Comparison of ENCODE assay signal across 36 mouse cellular contexts in the genomic region with DNA sequence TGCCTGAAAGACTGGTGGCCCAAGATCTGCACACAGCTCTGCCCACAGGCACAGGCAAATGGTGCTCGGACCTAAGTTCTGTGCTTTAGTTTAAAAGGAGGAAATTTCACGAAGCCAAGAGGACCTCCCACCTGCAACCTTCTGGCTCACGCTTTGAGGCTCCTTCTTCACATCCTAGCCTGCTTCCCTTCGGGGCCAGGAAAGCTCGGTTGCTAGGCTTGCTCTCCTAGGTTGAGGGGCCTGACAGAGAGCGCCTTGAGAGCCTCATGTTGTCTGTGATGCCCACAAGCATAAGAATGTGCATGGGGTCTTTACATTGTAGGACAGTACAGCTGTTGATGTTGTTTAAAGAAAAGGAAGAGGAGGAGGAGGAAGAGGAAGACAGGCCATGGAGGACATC.
"Had no signal": no experiment of that assay in that cellular context is flagged by ENCODE, and none has a peak within 500 bp of the region (broad histone marks: within the 10 kb centered on the region; RNA-seq: fewer than 3 reads in every experiment).

No protein-coding gene starts in this region.

- H3K4me2 ChIP-seq: heart, embryonic 11.5 days; heart, embryonic 12.5 days; heart, embryonic 13.5 days; heart, embryonic 15.5 days; hindbrain, embryonic 12.5 days; hindbrain, embryonic 13.5 days; hindbrain, embryonic 14.5 days; hindbrain, embryonic 15.5 days; intestine, embryonic 15.5 days; kidney, embryonic 15.5 days had no signal

- DNase-seq: heart, adult 2 months; heart, postnatal 10 days; heart, postnatal 14 days; heart, postnatal 36 days; heart, postnatal 4 days; kidney, adult 11 months; kidney, adult 18-20 months; kidney, adult 2 months; kidney, adult 8-10 months; kidney, adult 9 months; kidney, postnatal 10 days; kidney, postnatal 14 days; kidney, postnatal 25 days; kidney, postnatal 36 days; kidney, postnatal 4 days; layer of hippocampus, adult 9-11 months; layer of hippocampus, postnatal 36 days had no signal

- H3K4me1 ChIP-seq: heart, embryonic 10.5 days; heart, embryonic 12.5 days; heart, embryonic 13.5 days; heart, embryonic 15.5 days; hindbrain, embryonic 10.5 days; intestine, embryonic 15.5 days; kidney, embryonic 15.5 days had no signal

- H3K27ac ChIP-seq: heart, adult 2 months; heart, embryonic 10.5 days; heart, embryonic 13.5 days; heart, embryonic 15.5 days; hindbrain, embryonic 10.5 days; hindbrain, embryonic 12.5 days; hindbrain, embryonic 13.5 days; hindbrain, embryonic 14.5 days; hindbrain, embryonic 15.5 days; hindbrain, postnatal 0 days; intestine, embryonic 15.5 days; kidney, embryonic 15.5 days; kidney, postnatal 0 days; layer of hippocampus, adult 2 months had no signal

- H3K9me3 ChIP-seq: heart, embryonic 10.5 days; heart, embryonic 12.5 days; heart, embryonic 13.5 days; heart, embryonic 15.5 days; hindbrain, embryonic 10.5 days; hindbrain, embryonic 12.5 days; hindbrain, embryonic 13.5 days; hindbrain, embryonic 15.5 days; intestine, embryonic 15.5 days; kidney, embryonic 15.5 days had no signal

- ATAC-seq: hindbrain, embryonic 16.5 days; hindbrain, postnatal 0 days; inflammation-experienced regulatory T-cells, adult 6 months; intestine, embryonic 15.5 days; intestine, embryonic 16.5 days; intestine, postnatal 0 days had no signal

- H3K27me3 ChIP-seq: heart, embryonic 12.5 days; heart, embryonic 13.5 days; heart, embryonic 15.5 days; hindbrain, embryonic 12.5 days; hindbrain, embryonic 13.5 days; hindbrain, embryonic 15.5 days; intestine, embryonic 15.5 days; kidney, embryonic 15.5 days had no signal

- H3K4me3 ChIP-seq: heart, adult 2 months; heart, embryonic 10.5 days; heart, embryonic 12.5 days; heart, embryonic 13.5 days; heart, embryonic 15.5 days; hindbrain, embryonic 10.5 days; hindbrain, embryonic 12.5 days; hindbrain, embryonic 13.5 days; hindbrain, embryonic 15.5 days; intestine, embryonic 15.5 days; kidney, embryonic 15.5 days; layer of hippocampus, adult 2 months had no signal

- H3K9ac ChIP-seq: heart, embryonic 12.5 days; heart, embryonic 13.5 days; heart, embryonic 15.5 days; hindbrain, embryonic 12.5 days; hindbrain, embryonic 13.5 days; hindbrain, embryonic 14.5 days; hindbrain, embryonic 15.5 days; intestine, embryonic 15.5 days; kidney, embryonic 15.5 days had no signal

- H3K36me3 ChIP-seq: heart, embryonic 10.5 days; heart, embryonic 12.5 days; heart, embryonic 13.5 days; heart, embryonic 15.5 days; hindbrain, embryonic 10.5 days; hindbrain, embryonic 12.5 days; hindbrain, embryonic 13.5 days; hindbrain, embryonic 15.5 days; intestine, embryonic 15.5 days; kidney, embryonic 15.5 days had no signal
